Mouse (Mus musculus): ENCODE results near the gene Erlin1. TPM values are rescaled to one million over a fixed set of nuclear protein-coding genes. Genes with fewer than 3 reads are reported as not detected.

Gene Erlin1
- polyA plus RNA-seq, 1 experiment from 2014 or later, result 16.5 TPM

DNA sequence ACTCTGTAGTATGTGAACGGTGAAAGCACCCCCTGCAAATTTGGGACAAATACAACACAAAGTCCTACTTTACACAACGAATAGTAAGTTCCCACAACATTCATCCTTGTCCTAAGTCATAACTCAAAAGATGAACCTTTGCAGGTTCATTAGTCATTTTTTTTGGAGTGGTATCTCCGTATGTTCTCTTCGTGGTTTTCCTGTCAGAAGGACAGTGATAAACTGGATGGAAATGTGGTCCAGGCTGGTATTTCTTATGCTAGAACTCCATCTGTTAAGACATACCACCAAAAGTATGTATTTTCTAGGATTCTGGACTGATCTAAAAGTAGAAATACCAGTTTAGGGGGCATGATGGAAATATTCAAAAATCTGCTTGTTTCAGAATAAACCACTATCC is 1.4 kb downstream of the Erlin1 start:
- peaks cover 13% of the 10 kb centered on the region for H3K36me3 ChIP-seq (ENCODE audit: control insufficient read depth, insufficient read depth, low read length)
- 84% methylated on average over 4 of the region's 4 CpGs for WGBS

DNA sequence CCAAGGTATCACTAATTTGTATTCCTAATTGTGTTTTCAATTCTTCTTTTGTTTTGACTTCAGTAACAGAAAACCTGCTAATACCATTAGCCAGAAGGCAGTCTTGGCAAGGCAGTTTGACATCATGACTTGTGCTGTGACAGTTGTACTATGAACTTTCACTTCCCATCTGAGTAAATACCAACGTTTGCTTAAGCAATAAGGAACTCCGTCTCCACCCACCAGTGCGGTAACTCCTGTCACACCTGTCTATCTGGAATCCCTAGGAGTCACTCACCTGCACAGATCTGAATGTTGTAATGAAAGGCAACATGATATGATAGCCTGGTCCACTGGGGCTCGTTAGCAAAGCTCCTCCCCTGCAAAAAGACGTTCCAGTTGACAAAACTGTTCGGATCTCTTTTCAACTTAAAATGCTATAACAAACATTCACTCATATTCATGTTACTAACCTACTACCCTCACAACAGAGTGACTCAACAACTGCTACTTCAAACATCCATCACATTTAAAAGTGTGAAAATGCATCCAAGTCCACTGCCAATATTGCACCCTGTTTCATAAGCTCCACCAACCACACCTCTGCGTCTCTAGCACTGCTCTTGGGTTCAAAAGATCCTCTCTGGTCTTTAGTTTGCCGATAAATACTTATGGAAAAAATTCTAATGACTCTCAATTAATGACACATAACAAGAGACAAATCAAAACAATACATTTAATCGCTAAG is 2.1 kb downstream of the Erlin1 start:
- WGBS, result 80% methylated on average over 9 of the region's 9 CpGs
- H3K9ac ChIP-seq (ENCODE audit: low read length), result no peak overlapping the region
- H3K27me3 ChIP-seq (replicated peaks; ENCODE audit: control insufficient read depth, insufficient read depth, low read length), result no peaks in the 10 kb centered on the region
- DNase-seq (ENCODE audit: low spot score), result no peak
- peaks cover 8% of the 10 kb centered on the region for H3K36me3 ChIP-seq (ENCODE audit: control insufficient read depth, insufficient read depth, low read length)
- no peak overlapping the region for H3K4me2 ChIP-seq (ENCODE audit: low read length)
- 0 out of 2 replicates have a peak, but pooled peaks cover 3% of the 10 kb centered on the region for H3K4me1 ChIP-seq (ENCODE audit: control insufficient read depth, insufficient read depth, low read length)
- no peak overlapping the region for H3K27ac ChIP-seq (ENCODE audit: low read depth, low read length)
- H3K4me3 ChIP-seq (ENCODE audit: low read depth, low read length), result no peak overlapping the region
- no peaks in the 10 kb centered on the region for H3K9me3 ChIP-seq (replicated peaks; ENCODE audit: control insufficient read depth, low read length)
- no peak for ATAC-seq

More for the DNA sequence above, 1.4 kb downstream of the Erlin1 start:
- Histone ChIP-seq H3K4me1 (ENCODE audit: control insufficient read depth, insufficient read depth, low read length) (0 out of 2 replicates have a peak, but pooled peaks cover 3% of the 10 kb centered on the region), H3K27ac (ENCODE audit: low read depth, low read length) (no peak overlapping the region), H3K27me3 (replicated peaks; ENCODE audit: control insufficient read depth, insufficient read depth, low read length) (no peaks in the 10 kb centered on the region), H3K4me3 (ENCODE audit: low read depth, low read length) (0 out of 2 replicates have a peak overlapping the region, but pooled peaks have one; percentile 73), H3K9me3 (replicated peaks; ENCODE audit: control insufficient read depth, low read length) (no peaks in the 10 kb centered on the region), H3K9ac (ENCODE audit: low read length) (no peak overlapping the region), H3K4me2 (ENCODE audit: low read length) (peak overlapping the region; percentile 96)
- ATAC-seq (no peak), DNase-seq (ENCODE audit: low spot score) (no peak)

DNA sequence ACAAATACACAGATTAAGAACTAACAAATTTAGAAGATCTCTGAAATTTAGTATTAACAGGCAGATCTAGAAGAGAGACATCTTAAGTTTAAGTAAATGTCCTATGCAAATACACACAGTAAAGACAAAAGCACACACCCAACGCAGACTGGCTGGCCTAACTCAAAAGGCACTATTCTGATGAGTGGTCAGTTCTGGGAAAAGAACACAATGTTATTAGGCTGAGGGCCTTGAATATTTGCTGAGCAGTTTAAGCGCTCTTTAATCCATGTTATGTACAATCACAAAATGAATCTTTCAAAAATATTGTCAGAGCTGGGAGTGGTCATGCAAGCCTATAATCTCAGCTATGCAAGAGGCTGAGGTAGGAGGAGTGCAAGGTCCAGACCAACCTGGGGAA is 4.9 kb downstream of the Erlin1 start:
- Histone ChIP-seq H3K9me3 (replicated peaks; ENCODE audit: control insufficient read depth, low read length) (no peaks in the 10 kb centered on the region), H3K4me2 (ENCODE audit: low read length) (no peak overlapping the region), H3K4me1 (ENCODE audit: control insufficient read depth, insufficient read depth, low read length) (0 out of 2 replicates have a peak, but pooled peaks cover 3% of the 10 kb centered on the region), H3K36me3 (ENCODE audit: control insufficient read depth, insufficient read depth, low read length) (peaks cover 22% of the 10 kb centered on the region; the same call in 1 of the 2 replicates), H3K27ac (ENCODE audit: low read depth, low read length) (no peak overlapping the region), H3K9ac (ENCODE audit: low read length) (no peak overlapping the region), H3K4me3 (ENCODE audit: low read depth, low read length) (no peak overlapping the region), H3K27me3 (replicated peaks; ENCODE audit: control insufficient read depth, insufficient read depth, low read length) (no peaks in the 10 kb centered on the region)
- DNase-seq (ENCODE audit: low spot score), result no peak
- no peak for ATAC-seq
- WGBS, result 98% methylated on average over 2 of the region's 2 CpGs

DNA sequence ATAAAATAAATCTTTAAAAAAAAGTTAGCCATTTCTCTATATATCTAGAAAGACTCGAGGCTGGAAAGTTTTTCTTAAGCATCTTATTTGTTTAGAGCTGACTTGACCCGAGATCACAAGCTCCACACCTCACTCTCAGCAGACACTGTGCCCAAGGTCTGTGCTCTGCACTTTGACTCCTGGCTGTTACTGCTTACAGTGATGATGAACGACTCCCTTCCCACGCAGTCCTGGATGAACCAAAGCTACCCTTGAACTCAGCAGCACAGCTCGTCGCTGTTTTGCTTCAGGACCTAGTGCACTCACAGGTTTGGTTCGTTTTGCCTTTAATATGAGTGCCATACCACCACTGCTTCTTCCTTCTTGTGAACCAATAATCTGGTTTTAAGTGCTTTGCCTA is 5.8 kb downstream of the Erlin1 start:
- Histone ChIP-seq H3K9ac (ENCODE audit: low read length) (no peak overlapping the region), H3K9me3 (replicated peaks; ENCODE audit: control insufficient read depth, low read length) (no peaks in the 10 kb centered on the region), H3K36me3 (ENCODE audit: control insufficient read depth, insufficient read depth, low read length) (peaks cover 28% of the 10 kb centered on the region), H3K4me3 (ENCODE audit: low read depth, low read length) (no peak overlapping the region), H3K27me3 (replicated peaks; ENCODE audit: control insufficient read depth, insufficient read depth, low read length) (no peaks in the 10 kb centered on the region), H3K27ac (ENCODE audit: low read depth, low read length) (no peak overlapping the region), H3K4me2 (ENCODE audit: low read length) (no peak overlapping the region), H3K4me1 (ENCODE audit: control insufficient read depth, insufficient read depth, low read length) (0 out of 2 replicates have a peak, but pooled peaks cover 3% of the 10 kb centered on the region)
- ATAC-seq (no peak), DNase-seq (ENCODE audit: low spot score) (no peak)
- 94% methylated on average over 7 of the region's 7 CpGs for whole genome bisulfite sequencing

DNA sequence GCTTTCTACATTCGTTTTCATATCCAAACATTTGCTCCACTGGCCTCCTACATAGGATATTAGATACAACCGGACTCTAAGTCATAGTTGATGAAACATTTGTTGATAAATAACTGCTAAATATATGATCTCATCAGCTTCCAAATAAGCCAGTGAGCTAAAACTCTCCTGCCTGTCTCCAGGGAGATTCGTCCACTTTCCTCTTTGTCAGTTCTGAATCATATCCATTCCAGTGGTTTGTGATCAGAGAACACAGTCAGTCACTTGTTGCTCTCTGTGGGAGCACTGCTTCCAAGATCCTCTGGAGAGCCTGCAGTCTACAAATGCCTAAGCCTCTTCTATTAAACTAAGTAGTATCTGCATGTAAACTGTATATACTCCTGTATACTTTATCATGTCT is 9.4 kb downstream of the Erlin1 start:
- DNase-seq (ENCODE audit: low spot score) (no peak), ATAC-seq (no peak)
- Histone ChIP-seq H3K9me3 (replicated peaks; ENCODE audit: control insufficient read depth, low read length) (no peaks in the 10 kb centered on the region), H3K4me1 (ENCODE audit: control insufficient read depth, insufficient read depth, low read length) (no peaks in the 10 kb centered on the region), H3K27ac (ENCODE audit: low read depth, low read length) (no peak overlapping the region), H3K4me3 (ENCODE audit: low read depth, low read length) (no peak overlapping the region), H3K36me3 (ENCODE audit: control insufficient read depth, insufficient read depth, low read length) (peaks cover 45% of the 10 kb centered on the region), H3K27me3 (replicated peaks; ENCODE audit: control insufficient read depth, insufficient read depth, low read length) (no peaks in the 10 kb centered on the region), H3K4me2 (ENCODE audit: low read length) (no peak overlapping the region), H3K9ac (ENCODE audit: low read length) (no peak overlapping the region)
- WGBS, result 88% methylated on average over 3 of the region's 3 CpGs

GRCm38 (mm10) chr19:44055173-44055826 is 14.3 kb downstream of the Erlin1 start:
- Histone ChIP-seq H3K27me3 (replicated peaks; ENCODE audit: control insufficient read depth, insufficient read depth, low read length) (no peaks in the 10 kb centered on the region), H3K27ac (ENCODE audit: low read depth, low read length) (no peak overlapping the region), H3K4me3 (ENCODE audit: low read depth, low read length) (no peak overlapping the region), H3K4me1 (ENCODE audit: control insufficient read depth, insufficient read depth, low read length) (no peaks in the 10 kb centered on the region), H3K9me3 (replicated peaks; ENCODE audit: control insufficient read depth, low read length) (no peaks in the 10 kb centered on the region), H3K4me2 (ENCODE audit: low read length) (no peak overlapping the region), H3K9ac (ENCODE audit: low read length) (no peak overlapping the region), H3K36me3 (ENCODE audit: control insufficient read depth, insufficient read depth, low read length) (peaks cover 32% of the 10 kb centered on the region)
- 83% methylated on average over 4 of the region's 4 CpGs for WGBS
- DNase-seq (ENCODE audit: low spot score), result no peak
- no peak for ATAC-seq

- no peak overlapping the region for H3K4me2 ChIP-seq (ENCODE audit: low read length)
- no peak overlapping the region for H3K4me3 ChIP-seq (ENCODE audit: low read depth, low read length)
- no peaks in the 10 kb centered on the region for H3K27me3 ChIP-seq (replicated peaks; ENCODE audit: control insufficient read depth, insufficient read depth, low read length)
- H3K27ac ChIP-seq (ENCODE audit: low read depth, low read length), result no peak overlapping the region
- H3K4me1 ChIP-seq (ENCODE audit: control insufficient read depth, insufficient read depth, low read length), result no peaks in the 10 kb centered on the region
- DNase-seq (ENCODE audit: low spot score) (no peak), ATAC-seq (no peak)
- WGBS, result 87% methylated on average over 4 of the region's 4 CpGs
- H3K36me3 ChIP-seq (ENCODE audit: control insufficient read depth, insufficient read depth, low read length), result peaks cover 20% of the 10 kb centered on the region
- no peaks in the 10 kb centered on the region for H3K9me3 ChIP-seq (replicated peaks; ENCODE audit: control insufficient read depth, low read length)
- no peak overlapping the region for H3K9ac ChIP-seq (ENCODE audit: low read length)
Observed at GRCm38 (mm10) chr19:44050388-44050787, 19.2 kb downstream of the Erlin1 start.

GRCm38 (mm10) chr19:44049282-44049681 is 20.3 kb downstream of the Erlin1 start:
- Histone ChIP-seq H3K4me3 (ENCODE audit: low read depth, low read length) (no peak overlapping the region), H3K9ac (ENCODE audit: low read length) (no peak overlapping the region), H3K4me1 (ENCODE audit: control insufficient read depth, insufficient read depth, low read length) (no peaks in the 10 kb centered on the region), H3K4me2 (ENCODE audit: low read length) (no peak overlapping the region), H3K9me3 (replicated peaks; ENCODE audit: control insufficient read depth, low read length) (no peaks in the 10 kb centered on the region), H3K27me3 (replicated peaks; ENCODE audit: control insufficient read depth, insufficient read depth, low read length) (no peaks in the 10 kb centered on the region), H3K27ac (ENCODE audit: low read depth, low read length) (no peak overlapping the region), H3K36me3 (ENCODE audit: control insufficient read depth, insufficient read depth, low read length) (peaks cover 17% of the 10 kb centered on the region)
- ATAC-seq (no peak), DNase-seq (ENCODE audit: low spot score) (no peak)
- WGBS, result 71% methylated on average over 3 of the region's 3 CpGs

GRCm38 (mm10) chr19:44045847-44046246 is 23.7 kb downstream of the Erlin1 start:
- peaks cover 13% of the 10 kb centered on the region for H3K36me3 ChIP-seq (ENCODE audit: control insufficient read depth, insufficient read depth, low read length)
- 86% methylated on average over 3 of the region's 3 CpGs for WGBS
- DNase-seq (ENCODE audit: low spot score) (no peak), ATAC-seq (no peak)
- H3K4me3 ChIP-seq (ENCODE audit: low read depth, low read length), result no peak overlapping the region
- no peaks in the 10 kb centered on the region for H3K9me3 ChIP-seq (replicated peaks; ENCODE audit: control insufficient read depth, low read length)
- H3K27me3 ChIP-seq (replicated peaks; ENCODE audit: control insufficient read depth, insufficient read depth, low read length), result no peaks in the 10 kb centered on the region
- H3K9ac ChIP-seq (ENCODE audit: low read length), result no peak overlapping the region
- H3K27ac ChIP-seq (ENCODE audit: low read depth, low read length), result no peak overlapping the region
- no peaks in the 10 kb centered on the region for H3K4me1 ChIP-seq (ENCODE audit: control insufficient read depth, insufficient read depth, low read length)
- no peak overlapping the region for H3K4me2 ChIP-seq (ENCODE audit: low read length)

All from forebrain, embryonic 14.5 days (tissue).